Mouse (Mus musculus) left cerebral cortex, adult 2 months (tissue): ENCODE results near the gene Uso1. TPM values are rescaled to one million over a fixed set of nuclear protein-coding genes. Genes with fewer than 3 reads are reported as not detected.

Experiments used
- DNase-seq, 2 experiments: peaks; one replicate each; pipeline ENCODE4 v3.0.0; 2021 to 2022; ENCODE audit warnings: low spot score in 2 of 2, mixed read lengths in 1 of 2; ENCODE audit errors: extremely low spot score in 1 of 2
- H3K27ac ChIP-seq: fragments of 200-600 bp; 2 replicates; pipeline ENCODE4 v1.8.1; 2022
- H3K4me3 ChIP-seq: fragments of 200-600 bp; 2 replicates; pipeline ENCODE4 v1.8.1; 2022
- CTCF ChIP-seq: fragments of 200-600 bp; IDR thresholded peaks from 2 replicates; pipeline ENCODE4 v1.8.1; 2022; ENCODE audit warnings: antibody characterized with exemption, mild to moderate bottlenecking, moderate library complexity
- intact Hi-C: fragments of 180-260 bp; cut with DNase I; formaldehyde crosslinking; loops from one replicate; pipeline ENCODE4 v1.15.1; 2025
- total RNA-seq, 2 experiments: library from RNA; stranded (reverse); gene quantifications; 2 replicates each; pipeline ENCODE4 v1.2.3; 2021

The Uso1 gene
- total RNA-seq, 2 experiments from 2014 or later, result 79.1 to 84.0 TPM

GRCm38 (mm10) chr5:92107282-92107681 lies 30.5 kb upstream of the Uso1 start:
- no peak for DNase-seq
- intact Hi-C loops, result no loop called here
- TF ChIP-seq CTCF, result no peak
- Histone ChIP-seq H3K4me3 (no peak overlapping the region), H3K27ac (no peak overlapping the region)

- TF ChIP-seq CTCF, result no peak
- intact Hi-C loops, result no loop called here
- Histone ChIP-seq H3K4me3 (no peak overlapping the region), H3K27ac (no peak overlapping the region)
- no peak for DNase-seq
Observed at GRCm38 (mm10) chr5:92110818-92111355, 26.9 kb upstream of the Uso1 start.

GRCm38 (mm10) chr5:92112175-92112574 lies 25.6 kb upstream of the Uso1 start:
- intact Hi-C loops, result no loop called here
- TF ChIP-seq CTCF, result no peak
- Histone ChIP-seq H3K27ac (no peak overlapping the region), H3K4me3 (peak overlapping the region; percentile 1; the same call in 1 of the 2 replicates)
- DNase-seq, result no peak

DNA sequence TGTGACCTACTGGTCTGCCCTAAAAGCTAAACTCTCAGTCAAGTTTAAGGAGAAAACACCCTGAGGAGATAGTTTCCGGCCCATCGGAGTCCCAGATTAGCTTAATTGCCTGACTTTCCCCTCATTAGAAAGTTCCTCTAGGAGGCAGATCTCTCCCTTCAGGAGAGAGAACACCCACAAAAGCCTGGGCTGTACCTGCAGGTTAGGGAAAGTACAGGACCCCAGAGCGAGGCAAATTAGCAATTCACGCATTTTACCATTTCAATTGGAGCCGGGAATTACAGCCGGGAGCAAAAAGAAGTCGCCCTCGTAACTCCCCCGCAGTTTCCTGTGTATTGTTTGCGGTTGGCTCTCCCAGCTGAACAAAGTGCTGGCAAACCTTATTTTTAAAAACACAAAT lies 25.2 kb upstream of the Uso1 start:
- no peak overlapping the region for H3K27ac ChIP-seq
- intact Hi-C loops, result no loop called here
- no peak for DNase-seq
- H3K4me3 ChIP-seq, result peak overlapping the region; percentile 1; the same call in 1 of the 2 replicates
- no peak for TF ChIP-seq CTCF

DNA sequence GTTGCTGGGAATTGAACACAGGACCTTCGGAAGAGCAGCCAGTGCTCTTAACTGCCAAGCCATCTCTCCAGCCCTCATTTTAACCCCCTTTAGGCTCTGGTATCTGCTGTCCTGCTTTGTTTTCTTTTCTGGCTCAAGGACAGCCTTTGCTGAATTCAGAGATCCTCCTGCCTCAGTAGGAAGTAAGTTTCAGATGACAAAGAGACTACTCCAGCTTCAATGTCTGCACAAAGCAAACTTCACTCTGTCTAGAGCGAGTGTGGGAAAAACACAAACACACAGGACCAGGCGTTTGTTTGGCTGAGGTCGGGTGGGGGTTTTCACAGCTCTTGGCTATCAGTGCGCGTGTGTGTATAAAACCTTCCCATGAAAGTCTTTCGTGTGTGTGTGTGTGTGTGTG lies 24.3 kb upstream of the Uso1 start:
- no peak overlapping the region for H3K27ac ChIP-seq
- no peak for TF ChIP-seq CTCF
- no peak for DNase-seq
- intact Hi-C loops, result no loop called here
- no peak overlapping the region for H3K4me3 ChIP-seq

- Histone ChIP-seq H3K4me3 (no peak overlapping the region), H3K27ac (no peak overlapping the region)
- intact Hi-C loops, result no loop called here
- DNase-seq, result no peak
- no peak for TF ChIP-seq CTCF
Observed at GRCm38 (mm10) chr5:92114223-92114622, 23.5 kb upstream of the Uso1 start.

DNA sequence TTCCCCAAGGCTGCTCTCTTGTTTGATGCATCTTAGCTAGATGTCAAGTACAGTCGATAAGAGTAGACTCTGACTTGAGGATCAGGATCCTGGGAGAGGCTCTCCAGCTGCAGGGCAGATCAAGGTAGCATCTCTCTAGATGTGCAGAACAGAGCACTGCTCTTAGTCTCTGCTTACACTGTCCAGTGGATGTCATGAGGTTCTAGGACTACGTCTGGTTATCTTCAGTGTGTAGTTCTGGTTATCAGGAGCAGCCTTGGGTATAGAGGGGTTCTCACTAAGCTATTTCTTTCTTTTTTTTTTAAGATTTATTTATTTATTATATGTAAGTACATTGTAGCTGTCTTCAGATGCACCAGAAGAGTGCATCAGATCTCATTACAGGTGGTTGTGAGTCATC lies 22.8 kb upstream of the Uso1 start:
- Histone ChIP-seq H3K27ac (no peak overlapping the region), H3K4me3 (no peak overlapping the region)
- DNase-seq, result no peak
- intact Hi-C loops, result loop anchor here (5.0 kb wide), 2 partner anchors 33 to 153 kb away; partner anchors contain the start of genes G3bp2 and Rchy1
- TF ChIP-seq CTCF, result no peak

DNA sequence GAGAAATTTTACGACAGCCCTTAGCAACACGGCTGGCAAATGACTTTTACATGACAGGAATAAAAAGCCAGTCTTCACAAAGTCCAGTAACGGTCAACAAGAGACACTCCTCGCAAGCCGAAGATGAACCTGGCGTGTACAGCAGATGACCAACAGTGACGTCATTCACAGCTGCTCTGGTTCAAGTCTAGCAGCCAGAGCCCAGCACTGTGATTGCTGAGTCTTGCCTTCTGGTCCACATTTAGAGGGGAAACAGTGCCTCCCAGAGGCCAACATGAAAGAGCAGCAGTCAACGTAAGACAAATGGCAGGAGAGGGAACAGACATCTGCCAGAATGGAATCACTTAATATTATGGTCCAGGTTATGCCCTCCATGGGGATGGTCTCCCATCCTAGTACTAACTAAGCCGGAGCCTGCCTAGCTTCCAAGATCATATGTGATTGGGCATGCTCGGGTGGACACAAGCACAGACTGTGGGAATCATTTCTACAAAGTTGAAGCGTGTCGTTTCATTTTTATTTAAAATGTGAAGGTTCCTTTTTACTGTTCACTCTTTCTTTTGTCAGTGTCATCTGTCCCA lies 19.8 kb upstream of the Uso1 start:
- peak; percentile 78 for TF ChIP-seq CTCF
- intact Hi-C loops, result loop anchor here (5.0 kb wide), 2 partner anchors 36 to 156 kb away; partner anchors contain the start of genes G3bp2 and Rchy1
- peak; percentile 57 to 59 for DNase-seq
- H3K27ac ChIP-seq, result no peak overlapping the region
- H3K4me3 ChIP-seq, result no peak overlapping the region

- no peak for TF ChIP-seq CTCF
- intact Hi-C loops, result no loop called here
- DNase-seq, result no peak
- no peak overlapping the region for H3K27ac ChIP-seq
- no peak overlapping the region for H3K4me3 ChIP-seq
Observed at GRCm38 (mm10) chr5:92121636-92122035, 16.1 kb upstream of the Uso1 start.

DNA sequence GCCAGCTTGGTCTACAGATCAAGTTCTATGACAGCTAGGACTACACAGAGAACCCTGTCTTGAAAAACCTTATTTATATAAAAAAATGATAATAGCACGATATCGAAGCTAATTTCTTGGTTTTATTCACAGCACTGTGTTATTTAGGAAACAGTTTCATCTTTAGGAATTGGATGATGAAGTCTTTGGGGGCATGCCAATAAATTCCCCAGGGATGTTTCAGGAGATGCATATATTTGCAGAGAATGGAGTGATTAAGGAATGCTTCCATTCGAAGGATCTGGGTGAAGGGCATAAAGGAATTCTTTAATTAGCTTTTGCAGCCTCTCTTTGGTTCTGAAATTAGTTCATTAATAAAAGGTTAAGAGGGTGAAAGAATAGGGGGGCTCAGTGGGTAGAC lies 12.3 kb upstream of the Uso1 start:
- DNase-seq, result no peak
- H3K4me3 ChIP-seq, result no peak overlapping the region
- intact Hi-C loops, result no loop called here
- no peak overlapping the region for H3K27ac ChIP-seq
- no peak for TF ChIP-seq CTCF

DNA sequence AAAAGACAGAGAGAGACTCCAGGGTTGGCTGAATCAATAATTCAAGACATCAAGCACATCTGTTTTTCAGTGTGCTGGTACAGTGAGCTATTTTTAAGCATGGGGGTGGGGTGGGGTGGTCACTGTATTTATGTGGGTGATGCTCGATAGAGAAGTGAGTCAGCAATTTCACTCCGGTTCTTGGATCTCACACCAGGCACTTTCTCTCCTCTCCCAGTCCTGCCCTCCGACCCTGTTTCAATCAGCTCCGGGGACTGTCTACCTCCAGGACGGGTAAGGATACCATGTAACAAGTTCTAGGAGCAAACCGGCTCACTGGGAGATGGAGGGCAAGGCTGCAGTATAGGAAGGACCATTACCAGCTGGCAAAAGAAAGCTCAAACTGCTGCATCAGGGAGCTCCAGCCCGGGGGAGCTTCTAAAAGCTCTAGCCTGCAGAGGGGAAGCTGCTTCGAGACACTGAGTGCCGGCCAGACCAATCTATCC lies 10.6 kb upstream of the Uso1 start:
- peak overlapping the region; percentile 6; the same call in 1 of the 2 replicates for H3K27ac ChIP-seq
- no peak for TF ChIP-seq CTCF
- intact Hi-C loops, result no loop called here
- no peak for DNase-seq
- H3K4me3 ChIP-seq, result no peak overlapping the region

DNA sequence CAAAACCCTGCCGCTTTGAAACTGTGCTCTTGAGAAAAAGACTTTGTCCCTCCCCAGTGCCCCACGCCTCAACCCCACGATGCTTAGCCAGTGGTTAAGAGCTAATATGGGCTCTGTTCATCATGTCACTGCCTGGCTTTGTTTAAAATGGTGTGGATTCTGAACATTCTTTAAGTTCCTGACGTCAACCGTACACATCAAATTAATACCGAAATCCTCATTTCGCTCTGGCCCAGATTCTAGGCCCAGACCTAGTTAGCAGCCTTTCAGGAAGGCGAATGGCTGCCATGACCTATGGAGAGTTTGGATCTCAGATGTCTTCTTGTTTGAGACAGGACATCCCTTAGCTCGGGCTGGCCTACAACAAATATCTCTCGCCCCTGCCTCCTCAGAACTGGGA lies 10.0 kb upstream of the Uso1 start:
- no peak for DNase-seq
- H3K4me3 ChIP-seq, result no peak overlapping the region
- intact Hi-C loops, result no loop called here
- TF ChIP-seq CTCF, result no peak
- H3K27ac ChIP-seq, result peak overlapping the region; percentile 6; the same call in 1 of the 2 replicates

- intact Hi-C loops, result no loop called here
- no peak overlapping the region for H3K4me3 ChIP-seq
- TF ChIP-seq CTCF, result no peak
- no peak for DNase-seq
- H3K27ac ChIP-seq, result no peak overlapping the region
Observed at GRCm38 (mm10) chr5:92128570-92128969, 9.2 kb upstream of the Uso1 start.
